Mouse (Mus musculus) mouse embryonic stem cell (cell line): ENCODE results near the gene Ccer2.

Source experiments
- in situ Hi-C, 2 experiments: fragments of 300-500 bp; cut with MboI; formaldehyde crosslinking; loops; 1 replicate in 1 of 2; 3 replicates in 1 of 2; pipeline ENCODE4 v1.14.3; 2019 to 2020; ENCODE audit warnings: low sequenced_read_pairs in 2 of 2, low pct_unique_long_range_greater_than_20kb in 1 of 2, mixed read lengths in 1 of 2; ENCODE audit not compliant: unreplicated experiment in 1 of 2

Gene Ccer2

GRCm38 (mm10) chr7:28740949-28741348 is 15.0 kb upstream of the Ccer2 start:
- in situ Hi-C loops: no loop called here

- in situ Hi-C loops: no loop called here
These were observed 14.6 kb upstream of the Ccer2 start for GRCm38 (mm10) chr7:28741368-28741708.

- in situ Hi-C loops: no loop called here
These were observed 14.1 kb upstream of the Ccer2 start, which contains the start of the genes Mrps12 and Sars2 for GRCm38 (mm10) chr7:28741709-28742438. TSS of gene Mrps12 (minus strand) at chr7:28741820. TSS of gene Sars2 (plus strand) at chr7:28741992.

DNA sequence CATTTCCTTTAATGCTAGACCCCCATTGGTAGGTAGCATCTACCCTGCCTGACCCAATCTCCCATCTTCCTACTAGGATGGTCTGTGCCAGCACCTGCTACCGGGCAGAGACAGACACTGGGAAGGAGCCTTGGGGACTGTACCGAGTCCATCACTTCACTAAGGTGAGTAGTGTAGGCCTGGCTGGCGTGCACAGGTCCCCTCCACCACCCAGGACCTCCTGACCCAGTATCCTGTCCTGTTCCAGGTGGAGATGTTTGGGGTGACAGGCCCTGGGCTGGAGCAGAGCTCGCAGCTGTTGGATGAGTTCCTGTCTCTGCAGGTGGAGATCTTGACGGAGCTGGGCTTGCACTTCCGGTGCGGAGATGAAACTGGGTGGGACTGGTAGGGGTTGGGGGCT is 6.0 kb upstream of the Ccer2 start:
- in situ Hi-C loops: no loop called here

DNA sequence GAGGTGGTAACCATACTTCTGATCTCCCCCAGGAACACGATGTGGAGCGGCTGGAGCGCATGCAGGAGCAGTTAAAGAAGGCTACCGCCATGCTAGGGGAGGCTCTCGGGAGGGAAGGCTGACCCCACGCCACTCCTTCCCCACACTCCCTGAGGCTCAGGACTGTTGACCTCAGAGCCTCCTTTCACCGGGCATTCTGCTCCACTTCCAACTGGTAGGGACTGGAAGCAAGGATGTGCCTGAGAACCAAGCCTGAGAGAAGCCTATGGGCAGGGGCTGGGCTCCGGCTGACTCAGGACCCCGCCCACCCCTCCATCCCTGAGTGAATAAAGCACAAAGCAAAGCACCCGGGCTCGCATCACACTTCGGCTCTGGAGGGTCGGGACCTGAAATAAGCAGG is 2.6 kb downstream of the Ccer2 start:
- in situ Hi-C loops: no loop called here

DNA sequence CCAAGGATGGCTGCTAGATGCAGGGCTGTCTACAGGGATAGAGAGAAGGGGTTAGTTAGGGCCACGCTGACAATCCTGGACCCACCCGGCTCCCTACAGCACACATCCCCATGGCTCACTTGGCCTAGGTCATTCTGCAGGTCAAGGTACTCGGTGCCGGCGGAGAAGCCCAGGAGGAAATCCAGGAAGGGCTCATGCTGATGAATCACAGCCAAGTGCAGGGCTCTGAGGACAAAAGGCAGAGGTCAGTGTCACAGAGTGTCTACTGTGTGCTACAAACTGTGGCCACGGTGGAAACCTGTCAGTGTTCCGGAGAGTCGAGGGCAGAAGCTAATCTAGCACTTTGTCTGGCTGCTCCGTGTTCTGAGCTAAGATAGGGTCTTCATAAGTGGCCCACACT is 5.9 kb downstream of the Ccer2 start:
- in situ Hi-C loops: no loop called here

- in situ Hi-C loops: no loop called here
These were observed 9.2 kb downstream of the Ccer2 start for GRCm38 (mm10) chr7:28765211-28765610.

DNA sequence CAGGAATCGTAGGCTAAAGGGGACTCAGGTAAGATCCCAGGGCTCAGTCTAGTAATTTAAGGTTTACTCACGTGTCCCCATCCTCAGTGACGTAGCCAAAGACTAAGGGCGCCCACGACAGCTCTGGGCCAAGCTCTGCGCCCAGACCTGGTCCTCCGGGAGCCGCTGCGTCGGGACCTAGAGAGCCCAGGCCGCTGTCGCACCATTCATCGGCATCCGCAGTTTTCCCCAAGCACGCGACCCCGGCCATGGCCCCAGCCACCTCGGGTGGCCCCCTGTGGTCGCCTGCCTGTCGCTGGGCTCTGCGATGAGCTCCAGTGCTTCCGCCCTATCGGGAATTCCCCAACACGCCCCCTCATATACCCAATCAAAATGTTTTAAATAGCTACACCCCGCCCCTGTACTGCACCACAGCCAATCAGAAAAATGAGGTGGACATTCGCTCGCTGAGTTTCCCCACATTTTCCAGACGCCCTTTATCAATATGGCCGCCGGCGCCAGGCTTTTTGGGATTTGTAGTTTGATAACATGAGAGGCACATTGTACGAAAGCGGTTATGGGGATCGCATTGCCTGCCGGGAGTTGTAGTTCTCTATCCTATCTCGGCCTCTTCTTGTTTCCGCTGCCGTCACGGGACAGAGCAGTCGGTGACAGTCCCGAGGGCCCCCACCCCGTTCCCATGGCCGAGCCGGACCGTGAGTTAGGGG is 10.4 kb downstream of the Ccer2 start, which contains the start of gene Sirt2:
Gene Sirt2 (plus strand): TSS at position 563 of the 707 bp plus-strand sequence.
- in situ Hi-C loops: no loop called here

- in situ Hi-C loops: no loop called here
These were observed 10.9 kb downstream of the Ccer2 start for GRCm38 (mm10) chr7:28766910-28767309.

DNA sequence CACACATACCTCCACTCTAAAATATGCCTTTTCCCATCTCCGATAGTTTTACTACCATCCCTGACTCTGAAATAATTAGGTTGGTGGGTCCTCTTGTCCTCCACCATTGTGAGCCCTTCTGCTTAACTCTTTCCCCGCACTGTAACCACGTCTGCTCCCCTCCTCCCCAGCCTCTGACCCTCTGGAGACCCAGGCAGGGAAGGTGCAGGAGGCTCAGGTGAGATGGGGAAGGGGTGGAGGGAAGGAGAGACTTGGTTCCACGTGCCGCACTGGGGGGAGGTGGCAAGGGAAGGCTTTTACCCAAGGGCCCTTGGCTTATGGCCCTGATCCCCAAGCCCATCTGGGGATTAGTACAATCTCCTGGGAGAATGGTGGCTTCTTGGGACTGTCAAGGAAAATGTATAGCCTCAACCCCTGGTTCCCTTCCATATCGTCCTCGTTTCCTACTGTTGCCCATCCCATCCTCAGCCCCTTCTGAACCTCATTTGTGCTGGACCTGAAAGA is 11.5 kb downstream of the Ccer2 start, which contains the start of gene Nfkbib:
Gene Nfkbib (minus strand): TSS at position 51 of the 504 bp plus-strand sequence.
- in situ Hi-C loops: no loop called here

GRCm38 (mm10) chr7:28769414-28769958 is 13.5 kb downstream of the Ccer2 start:
- in situ Hi-C loops: no loop called here

GRCm38 (mm10) chr7:28770309-28770708 is 14.3 kb downstream of the Ccer2 start:
- in situ Hi-C loops: no loop called here

- in situ Hi-C loops: no loop called here
These were observed 15.9 kb downstream of the Ccer2 start for GRCm38 (mm10) chr7:28771867-28772266.

DNA sequence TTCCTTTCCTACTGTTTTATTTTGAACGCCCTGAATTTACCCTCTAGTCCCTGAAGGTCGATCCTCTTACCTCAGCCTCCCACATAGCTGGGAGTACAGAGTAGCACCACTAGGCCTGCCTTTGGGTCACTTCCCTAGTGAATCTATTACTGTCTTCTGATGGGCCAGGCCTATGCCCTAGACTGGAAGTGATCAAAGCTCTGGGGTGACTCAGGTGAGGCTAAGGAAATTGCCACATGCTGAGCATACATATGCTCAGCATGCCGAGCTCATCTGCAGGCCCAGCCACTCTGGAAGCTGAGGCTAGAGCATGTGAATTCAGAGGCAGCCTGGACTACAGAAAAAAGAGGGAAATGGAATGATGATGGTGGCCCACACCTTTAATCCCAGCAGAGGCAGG is 17.2 kb downstream of the Ccer2 start:
- in situ Hi-C loops: no loop called here

- in situ Hi-C loops: no loop called here
These were observed 18.2 kb downstream of the Ccer2 start for GRCm38 (mm10) chr7:28774164-28774563.

- in situ Hi-C loops: no loop called here
These were observed 19.2 kb downstream of the Ccer2 start for GRCm38 (mm10) chr7:28775129-28775528.

- in situ Hi-C loops: no loop called here
These were observed 22.9 kb downstream of the Ccer2 start for GRCm38 (mm10) chr7:28778825-28779224.

GRCm38 (mm10) chr7:28780067-28780658 is 24.2 kb downstream of the Ccer2 start:
- in situ Hi-C loops: no loop called here

DNA sequence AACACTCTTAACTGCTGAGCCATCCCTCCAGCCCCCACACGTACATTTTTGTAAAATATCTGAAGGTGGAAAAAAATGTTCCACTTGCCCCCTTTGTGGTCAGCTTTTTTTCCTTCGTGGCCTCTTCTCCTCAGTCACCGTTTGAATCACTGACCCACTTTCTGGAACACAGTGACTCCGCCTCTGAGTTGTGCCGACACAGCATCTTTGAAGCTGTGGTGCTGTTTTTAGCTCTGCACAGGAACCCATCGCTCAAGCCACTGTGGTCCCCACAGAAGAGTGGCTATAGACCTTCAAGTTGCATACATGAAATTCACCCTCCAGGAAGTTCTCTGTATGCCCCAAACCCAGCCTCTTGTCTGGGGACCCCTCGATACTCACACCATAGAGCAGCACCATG is 24.9 kb downstream of the Ccer2 start:
- in situ Hi-C loops: no loop called here
